Mouse (Mus musculus) regulatory T cell (primary cell): ENCODE measurements around the gene Necap1.

ENCODE experiments used
- in situ Hi-C: fragments of 300-600 bp; cut with MboI, MseI; formaldehyde crosslinking; loops from one replicate; pipeline ENCODE4 v1.15.1; 2025; ENCODE audit warnings: high pct_unique_total_duplicates

The Necap1 gene

DNA sequence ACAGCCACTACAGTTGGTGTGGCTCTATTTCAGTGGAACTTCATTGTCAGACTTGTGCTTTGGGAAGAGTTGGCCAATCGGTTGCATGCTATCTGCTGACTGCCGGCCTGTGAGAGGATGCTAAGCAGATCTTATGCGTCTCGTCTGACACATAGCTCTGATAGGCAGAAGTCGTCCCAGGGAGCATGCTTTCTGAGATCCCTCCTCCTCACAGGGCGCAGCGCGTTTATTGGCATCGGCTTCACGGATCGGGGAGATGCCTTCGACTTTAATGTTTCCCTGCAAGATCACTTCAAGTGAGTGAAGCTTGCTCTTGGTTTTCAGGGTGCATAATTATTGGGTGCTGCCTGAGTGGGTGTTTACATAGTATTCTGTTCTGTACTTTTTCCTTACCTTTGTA lies 7.0 kb downstream of the Necap1 start:
- in situ Hi-C loops: no loop called here

DNA sequence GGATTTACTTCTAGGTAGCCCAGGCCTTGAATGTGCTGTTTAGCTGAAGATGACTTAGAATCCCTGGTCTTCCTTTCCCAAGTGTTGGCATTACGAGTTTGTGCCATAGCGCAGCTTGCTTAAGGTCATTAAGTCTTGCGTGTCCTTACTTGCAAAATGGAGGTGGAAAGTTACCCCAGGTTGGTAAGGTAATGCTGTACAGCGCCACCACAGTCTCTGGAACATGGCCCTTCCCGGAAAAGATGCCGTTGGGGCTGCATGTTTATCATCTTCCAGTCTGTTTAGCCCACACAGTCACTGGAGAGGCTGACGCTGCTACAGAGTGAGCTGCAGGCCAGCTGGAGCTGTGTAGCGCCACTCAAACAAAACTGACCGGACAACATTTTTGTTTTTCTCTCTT lies 9.3 kb downstream of the Necap1 start:
- in situ Hi-C loops: no loop called here

DNA sequence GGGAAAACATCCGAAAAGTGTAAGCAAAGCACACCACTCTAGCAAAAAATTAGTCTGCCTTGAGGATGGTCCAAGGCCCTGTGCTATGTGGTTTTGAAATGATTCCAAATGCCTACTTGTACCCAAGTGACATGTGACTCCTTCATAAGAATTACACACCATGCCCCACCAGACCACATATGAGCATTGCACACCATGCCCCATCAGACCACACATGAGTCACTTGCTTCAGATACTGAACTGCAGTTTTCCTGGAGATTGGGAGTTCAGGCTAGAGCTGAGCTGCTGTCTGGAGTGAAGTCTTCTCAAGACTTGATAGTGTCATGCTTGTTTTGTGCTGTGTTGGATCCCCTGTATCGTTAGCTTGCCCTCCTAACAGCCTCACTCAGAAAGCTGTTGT lies 15.3 kb downstream of the Necap1 start:
- in situ Hi-C loops: no loop called here

DNA sequence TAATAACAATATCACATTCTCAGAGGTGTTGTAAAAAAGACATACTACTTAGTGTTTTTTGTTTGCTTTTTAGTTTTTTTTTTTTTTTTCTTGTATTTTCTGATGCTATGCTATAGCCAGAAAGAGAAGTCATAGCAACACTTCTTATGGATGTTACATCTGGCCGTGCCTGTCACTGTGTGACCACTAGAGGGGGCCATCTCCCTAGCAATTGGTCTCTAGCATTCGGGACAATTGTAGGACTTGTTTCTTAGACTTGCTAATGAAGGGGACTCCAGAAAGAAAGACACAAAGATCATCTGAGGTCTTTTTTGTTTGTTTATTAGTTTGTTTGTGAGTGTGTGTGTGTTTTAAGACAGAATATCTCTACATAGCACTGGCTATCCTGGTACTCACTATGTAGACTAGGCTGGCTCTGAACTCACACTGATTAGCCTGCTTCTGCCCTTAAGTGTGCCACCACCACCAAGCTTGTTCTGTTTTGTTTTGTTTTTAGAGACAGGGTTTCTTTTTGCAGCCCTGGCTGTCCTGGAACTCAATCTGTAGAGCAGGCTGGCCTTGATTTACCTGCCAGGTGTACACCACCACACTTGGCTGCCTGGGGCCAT lies 18.3 kb downstream of the Necap1 start:
- in situ Hi-C loops: no loop called here

DNA sequence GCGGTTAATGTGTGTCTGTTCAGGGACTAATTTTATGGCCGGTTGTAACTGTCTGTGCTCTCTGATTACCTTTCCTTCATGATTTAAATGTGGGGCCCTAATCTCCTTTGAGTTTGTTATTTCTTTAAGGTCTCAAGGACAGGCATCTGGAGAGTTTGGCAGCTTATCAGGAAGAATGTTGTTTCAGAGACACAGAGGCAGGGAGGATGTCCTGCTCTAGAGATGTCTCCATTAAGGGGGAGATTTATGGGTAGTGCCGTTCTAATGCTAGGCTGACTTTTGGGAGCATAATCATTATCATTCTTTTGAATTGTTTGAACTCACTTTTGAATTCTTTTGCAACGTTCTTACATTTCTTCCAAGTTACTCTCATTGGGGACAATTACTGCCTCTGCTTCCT lies 45.6 kb downstream of the Necap1 start:
- in situ Hi-C loops: no loop called here

DNA sequence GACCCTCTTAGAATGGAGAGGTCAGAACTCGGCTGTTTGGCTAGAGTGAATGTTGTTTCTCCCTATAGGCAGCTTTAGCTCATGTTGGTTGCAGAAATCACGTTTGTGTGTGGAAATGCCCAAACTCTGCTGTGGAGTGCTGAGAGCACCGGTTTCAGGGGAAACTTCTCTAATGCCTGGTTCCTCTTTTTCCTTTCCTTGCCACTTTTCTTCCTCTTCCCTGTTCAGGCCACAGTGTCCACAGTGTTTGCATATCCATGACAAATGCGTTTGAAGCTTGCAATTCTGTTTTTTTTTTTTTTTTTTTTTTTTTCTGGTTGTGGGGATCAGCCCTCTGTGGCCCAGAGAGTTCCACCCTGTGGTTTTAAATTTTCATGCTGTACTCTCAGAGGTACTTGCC lies 47.2 kb downstream of the Necap1 start, which contains the start of gene Clec4a1:
Clec4a1 (plus strand) TSS at position 398 of the 400 bp plus-strand sequence.
- in situ Hi-C loops: no loop called here

DNA sequence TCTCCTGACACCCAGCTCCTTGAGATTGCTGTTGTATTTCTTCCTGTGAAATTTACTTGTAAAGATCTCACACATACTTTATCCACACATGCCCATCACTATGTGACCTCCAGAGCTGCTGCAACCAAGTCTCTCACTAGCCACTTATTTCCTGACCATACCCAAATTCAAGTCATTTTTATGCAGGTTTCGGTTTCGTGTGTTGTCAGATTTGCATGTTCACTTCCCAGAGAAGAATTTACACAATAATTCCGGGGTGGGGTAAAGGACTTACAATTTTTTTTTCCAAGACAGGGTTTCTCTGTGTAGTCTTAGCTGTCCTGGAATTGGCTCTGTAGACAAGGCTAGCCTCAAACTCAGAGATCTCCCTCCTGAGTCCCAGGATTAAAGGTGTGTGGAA lies 60.6 kb downstream of the Necap1 start:
- in situ Hi-C loops: no loop called here
